Mouse (Mus musculus): Measurements from ENCODE around the gene Bloc1s2. TPM values are rescaled to one million over a fixed set of nuclear protein-coding genes. Genes with fewer than 3 reads are reported as not detected.
"Not testable (repeated sequence)": the region's sequence is repeated elsewhere in the genome, so short reads cannot be mapped to it uniquely, and the experiment has no call there.

The Bloc1s2 gene
- polyA plus RNA-seq, 1 experiment from 2014 or later = 125 TPM

- no peak for ATAC-seq (ENCODE audit: low FRiP score)
- peaks cover 12% of the 10 kb centered on the region; the same call in 1 of the 2 replicates for H3K27me3 ChIP-seq
- no peak overlapping the region for H3K4me2 ChIP-seq (replicated peaks)
- H3K4me1 ChIP-seq = peaks cover 18% of the 10 kb centered on the region
- no peaks in the 10 kb centered on the region for H3K36me3 ChIP-seq
- no peak overlapping the region for H3K4me3 ChIP-seq
- no peak overlapping the region for H3K27ac ChIP-seq
- no peaks in the 10 kb centered on the region for H3K9me3 ChIP-seq (replicated peaks)
- no peak overlapping the region for H3K9ac ChIP-seq
- WGBS = 71% methylated on average over 2 of the region's 2 CpGs
Observed at GRCm38 (mm10) chr19:44148991-44149390, 2.7 kb upstream of the Bloc1s2 start.

GRCm38 (mm10) chr19:44148345-44148744 is 2.1 kb upstream of the Bloc1s2 start:
- Histone ChIP-seq H3K4me2 (replicated peaks) (no peak overlapping the region), H3K4me3 (no peak overlapping the region), H3K9ac (no peak overlapping the region), H3K27me3 (peaks cover 9% of the 10 kb centered on the region; the same call in 1 of the 2 replicates), H3K27ac (no peak overlapping the region), H3K9me3 (replicated peaks) (no peaks in the 10 kb centered on the region), H3K36me3 (peaks cover 6% of the 10 kb centered on the region; the same call in 1 of the 2 replicates), H3K4me1 (peaks cover 18% of the 10 kb centered on the region)
- ATAC-seq (ENCODE audit: low FRiP score) = no peak
- 24% methylated on average over 2 of the region's 2 CpGs for WGBS

GRCm38 (mm10) chr19:44146951-44147350 is 705 bp upstream of the Bloc1s2 start:
- no peaks in the 10 kb centered on the region for H3K9me3 ChIP-seq (replicated peaks)
- no peak overlapping the region for H3K4me2 ChIP-seq (replicated peaks)
- peaks cover 7% of the 10 kb centered on the region; the same call in 1 of the 2 replicates for H3K27me3 ChIP-seq
- no peak overlapping the region for H3K27ac ChIP-seq
- H3K4me1 ChIP-seq = peaks cover 18% of the 10 kb centered on the region
- ATAC-seq (ENCODE audit: low FRiP score) = no peak
- H3K9ac ChIP-seq = no peak overlapping the region
- peaks cover 20% of the 10 kb centered on the region for H3K36me3 ChIP-seq
- 97% methylated on average over 8 of the region's 8 CpGs for WGBS
- H3K4me3 ChIP-seq = no peak overlapping the region

DNA sequence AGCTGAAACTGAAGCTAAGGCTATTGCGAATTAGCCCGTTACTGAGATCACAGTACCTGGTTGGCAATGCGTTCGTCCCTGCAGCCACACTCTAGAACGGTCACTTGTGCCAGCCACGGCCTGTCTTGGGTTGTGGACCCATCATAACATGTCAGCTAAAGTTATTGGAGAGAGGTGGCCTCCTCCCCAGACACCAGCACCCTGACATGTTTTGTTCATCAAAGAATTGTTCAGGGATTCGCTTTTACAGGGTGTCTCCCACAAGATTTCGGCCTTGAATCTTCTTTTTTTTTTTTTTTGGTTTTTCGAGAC is 278 bp upstream of the Bloc1s2 start:
- peak; percentile 61; the same call in 1 of the 2 replicates for ATAC-seq (ENCODE audit: low FRiP score)
- H3K27ac ChIP-seq = 0 out of 2 replicates have a peak overlapping the region, but pooled peaks have one; percentile 36

GRCm38 (mm10) chr19:44144366-44144765 is 1.9 kb downstream of the Bloc1s2 start:
- Histone ChIP-seq H3K4me1 (peaks cover 18% of the 10 kb centered on the region), H3K9ac (no peak overlapping the region), H3K9me3 (replicated peaks) (no peaks in the 10 kb centered on the region), H3K36me3 (peaks cover 41% of the 10 kb centered on the region), H3K27ac (no peak overlapping the region), H3K4me2 (replicated peaks) (no peak overlapping the region), H3K4me3 (no peak overlapping the region), H3K27me3 (0 out of 2 replicates have a peak, but pooled peaks cover 4% of the 10 kb centered on the region)
- WGBS = 93% methylated on average over 9 of the region's 9 CpGs
- no peak for ATAC-seq (ENCODE audit: low FRiP score)

More for the DNA sequence above, 278 bp upstream of the Bloc1s2 start:
- 64% methylated on average over 9 of the region's 9 CpGs for WGBS
- peaks cover 24% of the 10 kb centered on the region for H3K36me3 ChIP-seq
- peaks cover 7% of the 10 kb centered on the region; the same call in 1 of the 2 replicates for H3K27me3 ChIP-seq
- H3K9me3 ChIP-seq (replicated peaks) = no peaks in the 10 kb centered on the region
- H3K4me3 ChIP-seq = peak overlapping the region; percentile 81
- H3K4me2 ChIP-seq (replicated peaks) = peak overlapping the region; percentile 74
- peaks cover 18% of the 10 kb centered on the region for H3K4me1 ChIP-seq
- H3K9ac ChIP-seq = peak overlapping the region; percentile 79; the same call in 1 of the 2 replicates

DNA sequence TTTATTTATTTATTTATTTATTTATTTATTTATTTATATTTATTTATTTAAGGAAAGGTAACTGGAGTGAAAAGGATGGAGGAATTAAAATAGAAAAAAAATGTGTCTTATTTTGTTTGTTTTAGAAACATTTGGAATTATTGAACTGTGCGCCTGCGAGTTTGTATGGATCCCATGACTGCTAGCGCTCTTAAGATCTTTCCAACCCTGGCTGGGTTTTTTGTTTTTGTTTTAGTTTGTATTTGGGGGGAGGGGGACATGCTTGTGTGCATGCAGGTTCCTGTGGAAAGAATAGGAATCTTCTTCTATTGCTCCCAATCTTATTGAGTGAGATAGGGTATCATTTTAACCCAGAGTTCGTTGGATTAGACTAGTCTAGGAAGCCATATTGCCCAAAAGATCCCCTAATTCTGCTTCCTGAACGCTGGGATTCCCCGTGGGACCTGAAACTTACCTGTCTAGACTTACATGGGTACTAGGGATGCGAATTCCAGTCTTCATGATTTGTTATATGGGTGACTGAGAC is 10.2 kb downstream of the Bloc1s2 start:
- H3K27ac ChIP-seq = no peak overlapping the region; the same call in 1 of the 2 replicates
- 0 out of 2 replicates have a peak overlapping the region, but pooled peaks have one; percentile 27 for H3K9ac ChIP-seq
- 29% methylated on average over 7 of the region's 7 CpGs for WGBS
- ATAC-seq (ENCODE audit: low FRiP score) = peak; percentile 61; the same call in 1 of the 2 replicates
- H3K9me3 ChIP-seq (replicated peaks) = no peaks in the 10 kb centered on the region
- no peaks in the 10 kb centered on the region for H3K27me3 ChIP-seq
- peak overlapping the region; percentile 76 for H3K4me2 ChIP-seq (replicated peaks)
- H3K36me3 ChIP-seq = peaks cover 39% of the 10 kb centered on the region
- peaks cover 7% of the 10 kb centered on the region for H3K4me1 ChIP-seq
- peak overlapping the region; percentile 60 for H3K4me3 ChIP-seq

GRCm38 (mm10) chr19:44135072-44135959 is 10.9 kb downstream of the Bloc1s2 start, which contains the start of gene Cwf19l1:
Gene Cwf19l1 (minus strand): TSS chr19:44135876.
- H3K4me2 ChIP-seq (replicated peaks) = peak within 1 kb of the TSS; percentile 76
- ATAC-seq (ENCODE audit: low FRiP score) = peak; percentile 91

DNA sequence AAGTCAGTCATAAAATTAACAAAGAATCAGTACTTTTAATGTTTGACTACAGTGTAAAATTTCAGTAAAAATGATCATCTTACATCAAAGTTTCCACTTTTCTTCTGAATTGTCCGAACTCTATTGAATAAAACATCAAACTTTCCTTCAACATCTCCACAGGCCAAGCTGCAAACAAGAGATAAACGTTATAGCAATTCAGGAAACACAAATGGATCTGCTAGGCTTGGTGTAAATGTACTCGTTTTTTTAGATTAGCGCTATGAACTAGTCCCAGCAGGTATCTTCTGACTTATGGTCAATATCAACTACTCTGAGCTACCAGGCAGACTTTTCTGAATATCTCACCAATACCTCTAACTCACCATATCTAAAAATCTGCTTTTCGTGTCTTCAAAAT is 13.3 kb downstream of the Bloc1s2 start:
- no peaks in the 10 kb centered on the region for H3K9me3 ChIP-seq (replicated peaks)
- H3K4me1 ChIP-seq = peaks cover 7% of the 10 kb centered on the region
- H3K27ac ChIP-seq = no peak overlapping the region
- H3K4me2 ChIP-seq (replicated peaks) = no peak overlapping the region
- H3K4me3 ChIP-seq = no peak overlapping the region
- peaks cover 36% of the 10 kb centered on the region for H3K36me3 ChIP-seq
- no peak overlapping the region for H3K9ac ChIP-seq
- whole genome bisulfite sequencing = 94% methylated on average over 5 of the region's 5 CpGs
- H3K27me3 ChIP-seq = no peaks in the 10 kb centered on the region
- ATAC-seq (ENCODE audit: low FRiP score) = no peak

More at GRCm38 (mm10) chr19:44135072-44135959, 10.9 kb downstream of the Bloc1s2 start, which contains the start of gene Cwf19l1:
- Histone ChIP-seq H3K4me1 (peaks cover 7% of the 10 kb centered on the region), H3K9me3 (replicated peaks) (no peaks in the 10 kb centered on the region), H3K36me3 (peaks cover 41% of the 10 kb centered on the region), H3K27me3 (no peaks in the 10 kb centered on the region), H3K27ac (peak within 1 kb of the TSS; percentile 91), H3K4me3 (peak within 1 kb of the TSS; percentile 60), H3K9ac (peak within 1 kb of the TSS; percentile 69)
- WGBS = under 1% methylated on average over 44 of the region's 45 CpGs

GRCm38 (mm10) chr19:44128560-44128959 is 17.7 kb downstream of the Bloc1s2 start:
- Histone ChIP-seq H3K4me2 (replicated peaks) (no peak overlapping the region), H3K27ac (no peak overlapping the region), H3K36me3 (peaks cover 70% of the 10 kb centered on the region), H3K4me1 (no peaks in the 10 kb centered on the region), H3K9me3 (replicated peaks) (no peaks in the 10 kb centered on the region), H3K27me3 (no peaks in the 10 kb centered on the region), H3K9ac (no peak overlapping the region), H3K4me3 (no peak overlapping the region)
- ATAC-seq (ENCODE audit: low FRiP score) = no peak
- 90% methylated on average over 2 of the region's 2 CpGs for WGBS

GRCm38 (mm10) chr19:44127729-44128497 is 18.3 kb downstream of the Bloc1s2 start:
- Histone ChIP-seq H3K4me2 (replicated peaks) (no peak overlapping the region), H3K9me3 (replicated peaks) (no peaks in the 10 kb centered on the region), H3K4me3 (no peak overlapping the region), H3K27ac (no peak overlapping the region), H3K27me3 (no peaks in the 10 kb centered on the region), H3K9ac (no peak overlapping the region), H3K4me1 (no peaks in the 10 kb centered on the region), H3K36me3 (peaks cover 76% of the 10 kb centered on the region)
- ATAC-seq (ENCODE audit: low FRiP score) = no peak
- 93% methylated on average over 10 of the region's 10 CpGs for WGBS

- Histone ChIP-seq H3K36me3 (peaks cover 84% of the 10 kb centered on the region), H3K27me3 (no peaks in the 10 kb centered on the region), H3K27ac (no peak overlapping the region), H3K4me1 (no peaks in the 10 kb centered on the region), H3K4me3 (no peak overlapping the region), H3K9me3 (replicated peaks) (no peaks in the 10 kb centered on the region), H3K4me2 (replicated peaks) (no peak overlapping the region), H3K9ac (no peak overlapping the region)
- ATAC-seq (ENCODE audit: low FRiP score) = no peak
- 91% methylated on average over 7 of the region's 7 CpGs for WGBS
Observed at GRCm38 (mm10) chr19:44121137-44121536, 25.1 kb downstream of the Bloc1s2 start.

- H3K36me3 ChIP-seq = peaks cover 87% of the 10 kb centered on the region
- H3K27me3 ChIP-seq; H3K4me2 ChIP-seq (replicated peaks); H3K27ac ChIP-seq; ATAC-seq (ENCODE audit: low FRiP score); H3K9ac ChIP-seq; H3K4me3 ChIP-seq; H3K9me3 ChIP-seq (replicated peaks); H3K4me1 ChIP-seq: not testable (repeated sequence)
- WGBS = 93% methylated on average over 9 of the region's 9 CpGs
Observed at GRCm38 (mm10) chr19:44120686-44121085, 25.6 kb downstream of the Bloc1s2 start.
